Mouse (Mus musculus) mesoderm, embryonic 11.5 days (tissue): ENCODE results near the gene Rnf222.
A peak's percentile ranks its signal among the peaks of the same experiment; 100 is the strongest.

Experiments used
- DNase-seq: peaks from one replicate; pipeline ENCODE4 v3.0.0-alpha.2; 2012; ENCODE audit warnings: low read depth, low spot score

The Rnf222 gene

GRCm38 (mm10) chr11:68888253-68888652 is at the start of gene Rnf222:
Gene Rnf222 (plus strand): TSS chr11:68888553.
- no peak for DNase-seq

GRCm38 (mm10) chr11:68839606-68840005 is 48.7 kb upstream of the Rnf222 start:
- no peak for DNase-seq

GRCm38 (mm10) chr11:68850862-68851261 is 37.5 kb upstream of the Rnf222 start:
- DNase-seq, result no peak

GRCm38 (mm10) chr11:68851644-68852485 is 36.5 kb upstream of the Rnf222 start:
- DNase-seq, result no peak

GRCm38 (mm10) chr11:68852486-68852901 is 35.9 kb upstream of the Rnf222 start:
- DNase-seq, result peak; percentile 53

GRCm38 (mm10) chr11:68852932-68853409 is 35.4 kb upstream of the Rnf222 start:
- DNase-seq, result peak; percentile 100

GRCm38 (mm10) chr11:68853611-68854401 is 34.5 kb upstream of the Rnf222 start:
- DNase-seq, result no peak

GRCm38 (mm10) chr11:68854621-68855020 is 33.7 kb upstream of the Rnf222 start:
- DNase-seq, result no peak

GRCm38 (mm10) chr11:68857329-68857728 is 31.0 kb upstream of the Rnf222 start:
- no peak for DNase-seq

GRCm38 (mm10) chr11:68859943-68860593 is 28.3 kb upstream of the Rnf222 start:
- DNase-seq, result no peak

- no peak for DNase-seq
Measured at GRCm38 (mm10) chr11:68862260-68862659, 26.1 kb upstream of the Rnf222 start.

- DNase-seq, result no peak
Measured at GRCm38 (mm10) chr11:68863631-68864091, 24.7 kb upstream of the Rnf222 start.

GRCm38 (mm10) chr11:68864544-68865189 is 23.7 kb upstream of the Rnf222 start:
- DNase-seq, result peak; percentile 15

GRCm38 (mm10) chr11:68871277-68871676 is 17.1 kb upstream of the Rnf222 start:
- DNase-seq, result no peak

- no peak for DNase-seq
Measured at GRCm38 (mm10) chr11:68871748-68872147, 16.6 kb upstream of the Rnf222 start, which contains the start of gene Ndel1. Gene Ndel1 (minus strand): TSS chr11:68871858.

- DNase-seq, result peak; percentile 77
Measured at GRCm38 (mm10) chr11:68874841-68875240, 13.5 kb upstream of the Rnf222 start.

GRCm38 (mm10) chr11:68878811-68879210 is 9.5 kb upstream of the Rnf222 start:
- DNase-seq, result no peak

GRCm38 (mm10) chr11:68882107-68882506 is 6.2 kb upstream of the Rnf222 start:
- DNase-seq, result no peak

GRCm38 (mm10) chr11:68883843-68884242 is 4.5 kb upstream of the Rnf222 start:
- no peak for DNase-seq

GRCm38 (mm10) chr11:68884368-68884767 is 4.0 kb upstream of the Rnf222 start:
- DNase-seq, result no peak

GRCm38 (mm10) chr11:68886091-68886490 is 2.3 kb upstream of the Rnf222 start:
- DNase-seq, result no peak
